Mouse (Mus musculus) layer of hippocampus, adult 11-12 months (tissue): ENCODE results near the gene Prmt7.

Source experiments
- DNase-seq: peaks from one replicate; pipeline ENCODE4 v3.0.0; 2022; ENCODE audit warnings: low spot score

Gene Prmt7

DNA sequence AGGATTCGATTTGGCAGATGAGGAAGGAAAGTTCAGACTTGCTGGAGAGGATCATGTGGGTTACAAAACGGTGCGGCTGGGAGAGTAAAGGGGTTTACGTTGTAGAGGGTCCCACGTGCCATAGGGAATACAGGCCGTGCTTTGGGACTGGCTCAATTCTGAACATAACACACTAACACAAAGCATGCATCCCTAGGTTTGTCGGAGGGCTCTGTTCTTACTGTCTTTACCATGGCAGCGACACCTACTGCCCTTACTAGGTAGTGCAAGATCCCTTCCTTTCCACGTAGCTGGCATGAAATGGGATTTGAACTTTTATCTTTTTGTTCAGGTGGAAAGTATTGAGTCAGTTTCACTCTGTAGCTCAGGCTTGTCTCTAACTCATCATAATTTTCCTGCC is 15.9 kb downstream of the Prmt7 start:
- DNase-seq, result peak; percentile 54

DNA sequence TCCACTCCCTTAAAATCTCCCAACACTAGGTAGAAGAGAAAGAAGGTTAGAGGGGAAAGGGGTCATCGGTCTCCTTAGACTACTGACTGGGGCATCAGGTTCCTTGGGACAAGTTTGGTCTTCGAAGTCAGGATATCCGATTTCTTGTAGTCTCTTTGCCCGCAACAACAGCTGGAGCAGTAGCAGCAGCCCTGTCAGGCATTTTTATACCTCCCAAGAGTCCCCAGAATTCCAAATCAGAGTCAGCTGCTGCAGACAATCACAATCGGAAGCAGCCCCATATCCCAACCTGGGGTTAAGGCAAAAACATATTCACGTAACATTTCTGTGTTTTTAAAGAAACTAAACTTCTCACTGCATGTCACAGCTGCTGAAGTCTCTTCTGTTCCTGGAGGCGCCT is 20.8 kb downstream of the Prmt7 start:
- DNase-seq, result no peak

DNA sequence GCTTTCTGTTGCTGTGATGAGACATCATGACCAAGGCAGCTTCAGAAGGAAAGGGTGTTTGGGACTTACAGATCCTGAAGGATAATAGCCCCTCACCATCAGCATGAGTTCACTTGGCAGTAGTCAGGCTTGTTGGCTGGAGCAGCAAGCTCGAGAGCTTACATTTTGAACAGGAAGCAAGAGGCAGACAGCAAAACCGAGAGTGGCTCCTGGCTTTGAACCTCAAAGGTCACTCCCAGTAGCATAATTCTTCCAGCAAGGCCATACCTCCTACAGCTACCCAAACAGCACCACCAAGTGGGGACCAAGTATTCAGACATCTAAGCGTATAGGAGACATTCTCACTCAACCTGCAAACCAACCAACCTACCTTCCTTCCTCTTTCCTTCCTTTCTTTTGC is 22.0 kb downstream of the Prmt7 start:
- no peak for DNase-seq

DNA sequence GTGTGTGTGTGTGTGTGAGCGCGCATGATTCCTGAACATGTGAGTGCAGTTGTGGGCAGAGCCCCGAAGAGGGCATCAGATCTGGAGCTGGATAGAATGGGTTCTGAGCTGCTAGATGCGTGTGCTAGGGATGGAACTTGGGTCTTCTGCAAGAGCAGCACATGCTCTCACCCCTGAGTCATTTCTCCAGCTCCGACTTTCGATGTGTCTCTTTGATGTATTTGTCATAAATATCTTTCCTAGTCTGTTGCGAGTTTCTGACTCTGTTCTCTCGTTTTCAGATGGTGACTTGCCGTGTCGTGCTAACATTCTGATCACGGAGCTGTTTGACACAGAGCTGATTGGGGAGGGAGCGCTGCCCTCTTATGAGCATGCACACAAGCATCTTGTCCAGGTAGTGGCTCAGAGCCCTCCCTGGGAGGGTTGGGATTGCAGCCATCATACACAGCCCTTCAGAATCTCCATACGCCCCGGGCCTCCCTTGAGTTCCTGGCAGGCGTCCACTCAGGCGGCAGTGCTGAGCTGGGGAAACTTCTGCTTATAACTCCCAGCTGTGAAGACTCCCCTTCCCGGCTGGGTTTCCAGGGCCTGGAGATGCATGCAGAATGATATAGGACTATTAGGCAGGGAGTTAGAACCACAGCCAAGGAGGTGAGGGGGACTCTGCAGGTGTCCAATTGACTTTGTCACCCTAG is 24.0 kb downstream of the Prmt7 start:
- DNase-seq, result no peak

DNA sequence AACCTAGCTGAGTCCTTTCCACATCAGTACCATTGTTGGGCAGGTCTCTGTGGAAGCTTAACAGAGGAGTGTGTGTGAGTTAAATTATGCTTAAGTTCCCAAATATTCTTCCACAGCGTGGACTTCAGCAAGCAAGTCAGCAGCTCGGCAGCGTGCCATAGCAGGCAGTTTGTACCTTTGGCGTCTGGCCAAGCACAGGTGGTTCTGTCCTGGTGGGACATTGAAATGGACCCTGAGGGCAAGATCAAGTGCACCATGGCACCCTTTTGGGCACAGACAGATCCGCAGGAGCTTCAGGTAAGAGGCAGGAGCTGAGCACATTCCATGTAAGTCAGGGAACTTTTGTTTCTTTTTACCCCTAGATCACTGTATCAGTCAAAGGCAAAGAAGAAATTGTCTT is 26.4 kb downstream of the Prmt7 start:
- DNase-seq, result no peak

DNA sequence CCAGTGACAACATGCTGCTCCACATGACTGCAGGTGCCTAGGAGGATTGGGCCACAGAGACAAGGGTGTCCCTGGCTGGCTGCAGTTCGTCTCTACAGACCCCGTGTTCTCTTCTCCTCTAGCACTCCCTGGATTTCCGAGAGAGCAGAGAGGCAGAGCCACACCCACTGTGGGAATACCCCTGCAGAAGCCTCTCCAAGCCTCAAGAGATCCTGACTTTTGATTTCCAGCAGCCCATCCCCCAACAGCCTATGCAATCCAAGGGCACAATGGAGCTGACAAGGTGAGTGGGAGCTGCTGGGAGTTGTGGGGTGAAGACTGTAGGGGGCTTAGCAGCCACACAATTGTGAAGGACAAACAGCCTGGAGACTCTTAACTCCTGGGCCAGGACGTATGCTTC is 39.5 kb downstream of the Prmt7 start:
- DNase-seq, result no peak

DNA sequence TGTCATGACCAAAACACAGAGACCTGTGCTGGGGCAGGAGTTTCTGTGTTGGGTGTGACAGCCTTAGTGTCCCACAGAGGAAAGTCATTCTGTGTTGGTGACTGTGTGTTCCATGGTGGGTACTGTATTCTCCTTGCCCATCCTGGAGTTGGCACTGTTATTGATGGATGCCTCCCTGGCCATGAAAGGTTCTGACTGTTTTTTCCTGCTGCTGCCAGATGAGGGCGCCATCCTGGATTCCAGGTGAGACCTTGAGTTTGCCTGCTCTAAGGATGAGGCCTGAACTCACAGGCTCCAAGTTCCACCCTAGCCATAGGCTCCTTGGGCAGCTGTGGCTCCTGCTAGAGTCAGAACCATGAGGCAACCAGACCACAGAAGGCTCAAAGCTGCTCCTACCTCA is 47.4 kb downstream of the Prmt7 start:
- DNase-seq, result no peak

DNA sequence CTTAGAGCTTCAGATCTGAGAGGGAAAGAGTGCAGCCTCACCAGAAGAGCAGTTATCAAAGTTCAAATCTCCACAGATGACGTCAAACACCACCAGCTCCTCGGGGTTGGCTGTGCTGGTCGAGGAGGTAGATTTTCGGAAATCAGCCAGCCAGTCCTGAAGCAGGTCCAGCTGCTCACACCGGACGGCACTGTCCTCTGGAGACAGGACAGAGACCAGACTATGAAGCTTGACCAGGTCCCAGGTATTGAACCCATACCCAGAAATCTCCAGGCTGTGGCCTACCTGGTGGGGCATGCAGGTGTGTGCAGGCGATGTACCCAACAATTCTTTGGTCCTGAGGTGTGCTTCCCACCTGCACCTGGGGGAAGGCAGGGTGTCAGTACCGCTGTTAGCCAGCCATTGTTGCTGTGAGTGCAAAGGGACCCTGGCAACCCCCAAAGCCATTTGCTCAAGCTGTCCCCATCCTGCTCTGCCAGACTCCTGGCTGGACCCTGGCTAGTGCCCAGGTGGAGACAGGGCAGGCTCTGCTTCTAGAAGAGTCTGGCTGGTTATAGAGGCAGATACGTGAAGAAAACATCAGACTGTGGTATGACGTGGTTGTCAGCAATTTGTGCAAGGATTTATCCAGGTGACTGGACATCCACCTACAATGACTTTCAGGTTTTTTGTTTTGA is 49.0 kb downstream of the Prmt7 start:
- no peak for DNase-seq

DNA sequence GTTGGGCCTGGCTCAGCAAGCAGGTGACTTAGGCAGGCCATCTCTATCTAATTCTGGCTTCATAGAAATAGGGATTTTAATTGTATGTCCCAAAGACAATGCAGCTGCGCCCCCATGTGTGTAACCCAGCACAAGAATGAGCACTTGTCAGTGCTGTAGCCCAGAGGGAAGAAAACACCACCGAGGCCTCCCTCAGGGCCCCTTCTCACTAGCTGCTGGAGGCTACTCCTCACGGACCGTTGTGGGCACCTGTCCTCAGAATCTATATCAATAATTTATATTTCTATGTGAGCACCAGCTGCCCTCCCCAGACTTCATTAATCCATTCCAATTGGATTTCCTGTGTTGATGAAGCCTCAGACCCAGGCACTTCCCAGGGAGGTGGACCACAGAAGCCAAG is 50.2 kb downstream of the Prmt7 start:
- no peak for DNase-seq

DNA sequence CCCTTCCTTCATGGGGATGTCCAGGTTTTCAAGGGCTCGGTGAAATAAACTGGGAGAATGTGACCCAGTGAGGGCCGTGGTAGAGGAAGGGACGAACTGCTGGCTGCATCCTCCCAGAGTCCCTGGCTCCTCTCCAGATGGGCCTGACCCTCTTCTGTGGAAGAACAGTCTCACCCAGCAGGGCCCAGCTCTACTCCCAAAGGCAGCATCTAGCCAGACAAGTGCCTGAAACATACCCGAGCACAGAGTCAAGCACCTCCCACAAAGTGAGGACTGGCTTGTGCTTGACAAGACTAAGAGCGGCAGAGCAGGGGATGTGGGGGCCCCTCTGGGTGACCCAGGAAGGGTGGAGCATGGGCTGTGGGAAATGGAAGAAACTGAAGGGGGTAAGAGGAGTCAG is 51.6 kb downstream of the Prmt7 start:
- no peak for DNase-seq

DNA sequence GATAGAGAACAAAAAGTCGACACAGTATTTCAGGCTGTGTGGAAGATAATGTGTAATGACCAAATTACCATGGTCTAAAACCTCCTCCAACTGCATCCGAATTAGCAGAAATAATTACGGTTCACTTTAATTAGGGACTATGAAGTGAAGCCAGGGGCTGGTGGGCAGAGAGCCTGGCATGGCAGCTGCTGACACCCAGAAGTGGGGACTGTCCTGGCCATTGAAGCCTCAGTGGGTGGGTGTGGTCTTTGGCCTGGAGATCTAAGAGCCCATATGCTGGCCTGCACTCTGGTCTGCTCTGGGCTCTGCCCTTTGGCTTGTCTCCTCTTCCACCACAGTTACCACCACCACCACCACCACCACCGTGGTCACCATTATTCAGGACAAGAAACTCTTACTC is 53.2 kb downstream of the Prmt7 start:
- DNase-seq, result no peak

DNA sequence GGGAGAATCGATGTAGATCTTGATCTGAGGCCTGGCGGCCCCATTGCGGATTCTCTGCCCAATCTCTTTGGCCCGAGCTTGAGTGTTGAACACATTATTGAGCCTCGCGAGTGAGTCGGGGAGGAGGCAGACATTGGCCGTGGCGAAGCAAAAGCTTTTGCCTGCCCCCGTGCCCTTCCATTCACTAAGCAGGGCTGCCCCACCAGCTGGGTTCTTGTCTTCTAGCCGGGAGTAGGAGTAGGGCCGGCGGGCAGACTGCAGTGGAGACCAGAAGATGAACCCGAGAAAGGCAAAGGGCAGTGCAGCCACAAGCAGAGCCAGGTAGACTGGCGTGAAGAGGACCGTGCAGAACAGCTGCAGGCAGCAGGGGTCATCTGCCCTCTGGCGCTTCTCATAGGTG is 54.7 kb downstream of the Prmt7 start:
- no peak for DNase-seq

DNA sequence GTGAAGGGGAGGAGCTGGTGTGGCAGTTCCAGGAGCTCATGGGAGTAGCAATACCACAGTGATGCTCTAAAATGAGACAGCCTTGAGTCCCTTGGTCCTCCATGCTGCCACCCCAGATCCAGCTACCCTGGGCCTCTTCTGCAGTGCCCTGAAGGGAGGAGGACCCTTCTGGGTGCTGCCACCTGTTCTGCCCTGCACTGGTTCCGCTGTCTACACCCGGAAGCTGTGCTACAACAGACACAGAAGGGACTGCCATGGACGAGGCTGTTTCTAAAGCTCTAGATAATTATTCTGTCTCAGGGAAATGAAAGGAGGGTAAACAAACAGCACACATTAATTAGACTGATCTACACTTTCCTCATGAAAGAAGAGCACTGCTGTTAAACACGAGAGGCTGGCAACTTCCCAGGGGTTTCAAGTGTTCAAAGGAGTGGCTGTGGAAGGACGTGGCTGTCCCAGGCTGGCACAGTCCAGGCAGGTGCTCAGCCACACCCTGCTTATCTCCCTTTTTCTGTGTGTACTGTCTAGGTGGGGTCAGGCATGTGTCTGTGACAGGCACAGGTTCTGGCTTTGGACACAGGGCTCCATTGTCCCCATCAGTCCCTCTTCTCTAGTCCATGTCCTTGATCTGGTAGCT is 58.1 kb downstream of the Prmt7 start:
- no peak for DNase-seq

DNA sequence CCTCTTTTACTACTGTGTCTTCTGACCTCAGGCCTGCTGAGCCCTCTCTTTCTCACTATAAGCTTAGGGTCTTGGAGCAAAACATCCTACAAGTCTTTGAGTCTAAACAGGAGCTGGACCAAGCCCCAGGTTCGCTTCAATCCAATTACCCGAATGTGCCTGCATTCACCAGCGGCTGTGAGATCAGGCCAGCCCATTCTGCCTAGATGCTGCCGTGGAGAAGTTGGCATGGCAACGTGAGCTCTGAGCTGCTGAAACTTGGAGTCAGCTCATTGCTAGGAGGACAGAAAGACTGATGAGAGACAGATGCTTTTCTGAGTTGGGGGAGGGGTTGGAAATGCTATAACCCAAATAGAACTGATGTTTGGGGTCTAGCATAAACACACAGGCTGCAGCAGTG is 60.1 kb downstream of the Prmt7 start:
- peak; percentile 75 for DNase-seq

DNA sequence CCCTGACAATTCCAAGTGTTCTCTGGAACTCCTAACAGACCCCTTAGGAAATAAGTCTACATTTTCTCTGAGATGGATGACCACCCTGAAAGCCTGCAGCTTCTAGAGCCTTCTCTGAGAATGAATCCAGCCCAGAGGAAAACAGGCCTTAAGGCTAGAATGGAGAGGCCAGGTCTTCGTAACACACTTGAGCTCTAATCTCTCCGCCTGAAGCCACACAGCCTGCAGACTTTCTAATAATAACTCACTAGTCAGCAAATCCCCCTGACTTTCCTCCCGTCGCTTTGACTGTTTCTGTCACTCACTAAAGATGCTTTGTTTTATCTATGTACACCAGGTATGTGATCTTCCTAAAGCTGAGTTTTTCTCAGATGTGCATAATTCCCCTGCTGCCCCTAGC is 60.6 kb downstream of the Prmt7 start:
- no peak for DNase-seq

DNA sequence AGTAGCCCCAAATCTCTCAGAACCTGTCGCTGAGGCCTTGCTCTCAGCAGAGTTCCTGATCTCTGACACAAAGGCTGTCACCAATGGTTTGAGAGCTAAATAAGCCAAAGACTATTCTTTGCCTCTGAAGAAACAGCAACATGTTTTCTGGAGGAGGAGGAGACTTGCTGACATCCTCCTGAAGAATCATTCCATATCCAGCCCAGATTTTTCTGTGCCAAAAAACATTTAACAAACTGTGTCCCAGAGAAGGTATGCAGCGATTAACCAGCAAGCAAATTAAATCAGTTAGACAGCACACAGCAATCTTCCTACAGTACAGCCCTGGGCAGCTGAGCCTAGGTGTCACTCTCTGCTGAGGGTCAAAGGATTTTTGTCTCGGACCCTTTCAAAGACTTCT is 62.7 kb downstream of the Prmt7 start:
- no peak for DNase-seq

DNA sequence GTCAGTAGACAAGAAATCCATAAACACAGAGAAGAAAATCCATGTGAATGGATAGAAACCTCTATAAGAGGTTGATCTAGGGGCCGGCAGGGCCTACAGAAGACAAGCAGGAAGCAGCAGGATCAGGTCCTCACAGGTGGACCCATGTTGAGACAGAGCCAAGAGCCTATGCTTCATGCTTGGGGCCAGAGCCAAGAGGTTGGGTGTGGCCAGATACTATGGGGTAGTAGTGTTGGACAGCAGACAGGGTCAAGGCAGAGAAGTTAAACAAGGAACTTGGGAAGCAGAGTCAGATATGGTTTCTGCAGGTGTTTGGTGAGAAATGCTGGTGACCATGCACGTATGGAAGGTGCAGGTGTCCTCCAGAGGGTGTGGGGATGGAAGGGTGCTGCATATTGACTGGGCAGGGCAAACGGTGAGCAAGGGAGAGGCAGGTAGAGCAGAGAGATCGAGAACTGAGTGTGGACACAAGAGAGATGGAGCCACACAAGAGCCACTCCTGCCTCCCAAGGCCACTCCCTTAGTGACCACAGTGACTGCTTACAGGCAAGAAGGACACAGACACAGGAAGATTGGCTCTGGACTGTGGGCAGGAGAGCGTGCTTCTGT is 66.1 kb downstream of the Prmt7 start:
- no peak for DNase-seq

DNA sequence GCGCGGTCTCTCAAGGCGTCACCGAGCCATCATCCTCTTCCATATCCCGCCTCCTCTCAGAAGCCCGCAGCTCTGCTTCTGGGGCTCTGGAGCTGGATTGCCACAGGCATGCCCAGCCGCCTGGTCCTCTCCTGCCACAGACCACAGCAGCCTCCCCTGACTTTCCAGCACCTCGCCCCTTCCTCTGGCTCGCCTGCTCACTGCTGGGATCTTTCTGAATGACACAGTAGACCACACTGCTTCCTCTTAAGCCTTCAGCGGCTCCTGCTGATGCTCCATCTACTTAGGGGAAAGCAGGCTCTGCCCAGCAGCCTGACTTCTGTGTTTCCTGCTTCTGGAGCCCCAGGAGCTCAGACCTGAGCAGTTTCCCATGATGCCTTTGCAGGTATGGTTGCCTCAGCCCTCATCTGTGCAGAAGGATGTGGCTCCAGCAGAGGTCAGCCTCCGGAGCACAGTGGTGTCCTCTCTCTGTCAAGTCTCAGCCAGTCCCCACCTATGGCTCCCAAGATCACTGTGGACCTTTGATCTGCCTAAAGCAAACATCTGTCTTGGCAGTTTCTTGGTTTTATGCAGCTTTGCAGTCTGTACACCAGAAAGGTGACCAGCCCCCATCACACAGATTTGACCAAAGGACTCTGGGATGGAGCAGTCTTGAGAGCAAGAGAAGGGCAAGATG is 67.8 kb downstream of the Prmt7 start:
- no peak for DNase-seq

DNA sequence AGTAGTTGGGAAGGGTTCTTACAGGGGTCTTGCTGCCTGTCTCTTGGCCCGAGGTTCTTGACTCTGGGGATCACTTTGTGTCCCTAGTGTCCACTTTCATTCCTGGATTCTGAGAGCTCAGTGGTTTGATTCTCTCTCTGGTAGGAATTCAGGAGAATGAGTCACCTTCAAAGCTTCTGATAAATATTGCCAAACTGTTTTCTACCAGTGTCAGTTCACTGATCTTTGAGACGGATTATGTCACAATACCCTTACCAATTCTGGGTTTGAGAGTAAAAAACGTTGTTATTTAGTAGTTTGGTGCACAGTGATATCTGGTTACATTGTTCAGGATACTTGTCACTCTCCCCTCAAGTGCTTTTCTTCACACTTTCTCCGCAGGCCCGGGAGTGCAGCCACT is 69.4 kb downstream of the Prmt7 start:
- no peak for DNase-seq

DNA sequence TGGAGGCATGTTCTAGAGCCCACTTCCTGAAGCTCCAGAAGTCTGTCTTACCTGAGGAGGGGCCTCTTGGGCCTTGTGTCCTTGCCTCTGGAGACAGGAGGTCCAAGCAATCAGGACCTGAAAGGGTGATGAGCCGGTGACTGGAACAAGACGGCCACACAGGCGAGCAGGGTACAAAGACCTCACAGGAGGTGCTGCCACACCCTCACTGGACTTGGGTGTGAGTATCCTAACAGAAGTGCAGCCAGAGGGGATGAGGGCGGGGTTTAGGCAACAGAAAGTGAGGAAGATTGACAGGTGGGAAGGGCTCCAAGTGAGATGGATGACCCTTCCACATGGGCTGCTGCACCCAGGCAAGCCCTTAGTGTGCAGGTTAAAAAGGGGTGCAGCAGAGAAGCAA is 70.1 kb downstream of the Prmt7 start:
- DNase-seq, result no peak

DNA sequence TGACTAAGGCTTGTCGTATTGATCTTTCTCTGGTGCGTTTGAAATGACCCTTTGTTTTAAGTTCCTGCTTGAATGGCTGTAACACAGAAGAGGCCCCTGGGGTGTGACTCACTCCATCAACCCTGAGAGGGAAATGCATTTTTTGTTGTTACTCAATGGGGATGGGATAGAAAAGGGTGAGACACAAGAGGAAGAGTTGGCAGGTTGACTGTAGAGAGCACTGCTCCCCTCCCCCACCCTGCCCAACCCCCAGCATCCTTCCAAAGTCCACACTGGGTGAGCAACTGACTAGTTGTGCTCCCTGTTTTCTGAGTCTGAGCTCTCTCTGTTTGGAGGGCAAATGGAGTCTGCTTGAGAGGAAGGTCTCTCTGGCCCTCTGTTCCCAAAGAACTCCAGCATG is 76.7 kb downstream of the Prmt7 start:
- no peak for DNase-seq

DNA sequence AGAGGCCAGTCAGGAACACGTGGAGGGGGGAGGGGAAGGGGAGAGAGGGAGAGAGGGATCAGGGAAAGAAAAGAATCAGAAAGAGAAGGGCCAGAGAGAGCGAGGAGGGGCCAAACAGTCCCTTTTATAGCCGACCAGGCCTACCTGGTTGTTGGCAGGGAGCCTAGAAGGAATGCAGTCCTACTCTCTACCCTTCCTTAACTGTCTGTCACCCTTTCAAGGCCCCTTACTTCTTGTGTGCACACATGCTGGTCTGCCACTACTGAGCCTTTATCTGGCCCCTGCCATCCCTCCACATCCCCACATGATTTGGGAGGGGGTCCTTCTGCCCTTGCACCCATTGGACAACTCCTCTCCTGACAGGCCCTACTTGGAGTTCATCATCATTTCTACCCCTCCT is 78.0 kb downstream of the Prmt7 start:
- DNase-seq, result no peak

DNA sequence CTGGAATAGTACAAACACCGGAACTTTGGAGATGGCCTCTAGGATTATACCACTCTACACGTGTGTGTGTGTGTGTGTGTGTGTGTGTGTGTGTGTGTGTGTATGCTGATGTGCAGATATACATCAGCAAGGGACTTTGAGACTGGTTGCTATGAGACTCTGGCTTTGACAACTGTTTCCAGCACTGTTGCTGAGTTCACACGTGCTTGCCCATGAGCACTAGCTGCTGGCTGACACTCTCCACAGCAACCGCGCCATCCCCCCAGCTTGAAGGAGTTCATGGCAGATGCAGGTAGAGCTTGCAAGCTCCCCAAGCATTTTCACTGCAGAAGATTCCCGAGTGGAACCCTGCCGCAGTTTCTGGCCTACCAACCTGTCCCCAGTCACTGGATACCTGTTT is 78.7 kb downstream of the Prmt7 start:
- DNase-seq, result no peak
